Mouse (Mus musculus) limb, embryonic 11.5 days (tissue): ENCODE measurements at regions not wholly inside any gene's neighbourhood (a gene's known extent, or its start where the extent isn't known, plus 50 kb on each side); places are given as distances from the start of the nearest gene placed in this dataset.

Experiments used
- ATAC-seq: fragments of 200-750 bp; cut with Nextera tagmentation; 2 replicates; pipeline ENCODE4 v1.8.0; 2017; ENCODE audit warnings: low read depth; ENCODE audit not compliant: insufficient number of reproducible peaks, low FRiP score, low TSS enrichment
- DNase-seq: peaks from one replicate; pipeline ENCODE4 v3.0.0-alpha.2; 2015; ENCODE audit warnings: low spot score
- H3K27ac ChIP-seq: fragments of 300-500 bp; sonication (generic); replicated peaks from 2 replicates; pipeline ENCODE4 v1.5.1; 2014; ENCODE audit warnings: low read depth, mild to moderate bottlenecking, low read length
- H3K27me3 ChIP-seq: fragments of 300-500 bp; sonication (generic); 2 replicates; pipeline ENCODE4 v1.6.1; 2014; ENCODE audit warnings: mild to moderate bottlenecking, low read length, mixed read lengths; ENCODE audit not compliant: control insufficient read depth, insufficient read depth
- H3K36me3 ChIP-seq: fragments of 300-500 bp; sonication (generic); 2 replicates; pipeline ENCODE4 v1.6.1; 2014; ENCODE audit warnings: mild to moderate bottlenecking, low read length, moderate library complexity, mixed read lengths; ENCODE audit not compliant: control insufficient read depth, insufficient read depth
- H3K4me1 ChIP-seq: fragments of 300-500 bp; sonication (generic); 2 replicates; pipeline ENCODE4 v1.6.1; 2014; ENCODE audit warnings: low read length, mixed read lengths; ENCODE audit not compliant: control insufficient read depth, insufficient read depth
- H3K4me2 ChIP-seq: fragments of 300-500 bp; sonication (generic); 2 replicates; pipeline ENCODE4 v1.6.1; 2014; ENCODE audit warnings: low read depth, mild to moderate bottlenecking, moderate library complexity; ENCODE audit not compliant: severe bottlenecking
- H3K4me3 ChIP-seq: fragments of 300-500 bp; sonication (generic); 2 replicates; pipeline ENCODE4 v1.5.1; 2014; ENCODE audit warnings: low read depth, low read length
- H3K9ac ChIP-seq: fragments of 300-500 bp; sonication (generic); 2 replicates; pipeline ENCODE4 v1.6.1; 2014; ENCODE audit warnings: mild to moderate bottlenecking, low read length
- H3K9me3 ChIP-seq: fragments of 300-500 bp; sonication (generic); 2 replicates; pipeline ENCODE4 v1.6.1; 2016; ENCODE audit warnings: low read length; ENCODE audit not compliant: control insufficient read depth
- WGBS: fragments of 180-500 bp; shearing (Covaris S2); extraction: QIAGEN DNeasy Blood & Tissue Kit; methylation state at CpG from one replicate; pipeline ENCODE4 v1.1.7; 2014; 5-methylcytosine and 5-hydroxymethylcytosine counted together

GRCm38 (mm10) chr12:92193934-92194685, 345.2 kb upstream of the Sel1l start:
- no peaks in the 10 kb centered on the region for H3K4me1 ChIP-seq
- no peaks in the 10 kb centered on the region for H3K9me3 ChIP-seq
- no peak overlapping the region for H3K27ac ChIP-seq
- no peak overlapping the region for H3K4me3 ChIP-seq
- H3K27me3 ChIP-seq, result no peaks in the 10 kb centered on the region
- ATAC-seq (no peak), DNase-seq (no peak)
- H3K4me2 ChIP-seq, result no peak overlapping the region
- H3K36me3 ChIP-seq, result no peaks in the 10 kb centered on the region
- 86% methylated on average over 6 of the region's 6 CpGs for WGBS
- no peak overlapping the region for H3K9ac ChIP-seq

DNA sequence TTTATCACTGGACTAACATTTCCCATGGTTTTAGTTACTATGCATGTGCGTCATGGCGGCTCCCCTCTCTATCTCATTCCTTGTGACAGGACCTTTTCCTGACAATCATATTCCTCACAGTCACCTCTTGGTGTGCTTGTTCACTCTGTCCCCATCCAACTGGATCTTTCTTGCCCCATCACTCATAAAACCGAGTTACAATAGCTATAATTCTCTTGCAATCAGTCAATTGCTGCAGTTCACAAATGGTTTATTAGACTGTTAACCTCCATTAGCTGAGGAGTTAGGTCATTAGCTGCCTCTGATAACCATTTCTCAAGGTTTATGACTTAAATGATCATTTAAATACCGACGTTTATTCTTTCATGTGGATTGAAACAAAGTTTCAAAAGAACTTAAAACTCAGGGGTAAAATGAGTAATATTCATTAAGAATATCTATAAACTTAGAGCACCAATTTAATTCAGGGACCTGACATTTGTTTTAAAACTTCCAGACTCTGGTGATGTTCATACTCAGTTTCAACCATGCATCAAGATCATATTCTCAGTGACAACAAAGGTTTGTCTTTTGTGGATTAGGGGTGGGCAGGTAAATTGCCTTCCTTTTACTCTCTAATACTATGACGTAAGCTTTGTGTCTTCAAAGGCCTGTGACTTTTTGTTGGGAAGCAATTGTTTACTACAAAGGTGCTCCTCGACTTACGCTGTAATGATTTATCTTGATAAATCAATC, 344.4 kb upstream of the Sel1l start:
- Histone ChIP-seq H3K4me3 (no peak overlapping the region), H3K36me3 (no peaks in the 10 kb centered on the region), H3K4me2 (no peak overlapping the region), H3K27me3 (no peaks in the 10 kb centered on the region), H3K27ac (no peak overlapping the region), H3K9ac (no peak overlapping the region), H3K4me1 (no peaks in the 10 kb centered on the region), H3K9me3 (no peaks in the 10 kb centered on the region)
- 73% methylated on average over 8 of the region's 8 CpGs for WGBS
- DNase-seq (no peak), ATAC-seq (no peak)

DNA sequence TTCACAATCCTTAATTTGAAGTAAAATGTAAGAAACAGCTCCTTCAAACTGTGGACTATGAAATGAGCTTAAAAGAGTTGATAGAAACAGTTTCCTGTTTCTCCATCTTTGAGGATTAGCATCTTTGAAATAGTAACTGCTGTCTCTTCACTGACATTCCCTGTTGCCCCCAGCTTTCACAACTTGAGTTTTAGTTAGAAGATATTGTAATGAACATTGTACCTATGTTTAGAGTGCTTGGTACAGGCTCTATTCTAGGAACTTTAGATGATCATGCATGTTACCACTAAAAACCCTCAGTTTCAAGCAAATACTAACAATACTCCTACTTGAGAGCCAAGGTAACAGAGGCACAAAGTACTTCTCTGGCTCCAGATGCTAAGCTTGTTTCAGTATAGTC, 340.1 kb upstream of the Sel1l start:
- no peak overlapping the region for H3K4me3 ChIP-seq

DNA sequence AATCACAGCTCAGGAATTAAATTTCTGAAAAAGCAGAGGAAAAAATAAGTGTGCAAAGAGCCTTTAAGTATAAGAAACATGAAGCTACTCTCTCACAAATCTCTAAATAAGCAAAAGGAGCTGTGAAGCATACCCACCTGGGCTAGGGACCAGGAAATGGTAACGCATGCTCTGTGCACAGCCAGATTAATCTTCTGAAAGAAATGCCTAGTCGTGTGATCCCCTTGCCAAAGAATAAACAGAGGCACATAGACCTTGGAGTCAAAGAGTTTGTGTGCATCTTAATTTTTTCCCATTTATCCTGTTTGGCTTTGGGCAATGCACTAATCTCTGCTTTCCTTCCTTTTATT, 338.2 kb upstream of the Sel1l start:
- WGBS, result 78% methylated on average over 2 of the region's 2 CpGs

More for the DNA sequence above, 340.1 kb upstream of the Sel1l start:
- Histone ChIP-seq H3K27me3 (no peaks in the 10 kb centered on the region), H3K36me3 (no peaks in the 10 kb centered on the region), H3K9me3 (no peaks in the 10 kb centered on the region), H3K9ac (no peak overlapping the region), H3K4me1 (no peaks in the 10 kb centered on the region), H3K4me2 (no peak overlapping the region), H3K27ac (no peak overlapping the region)
- DNase-seq (no peak), ATAC-seq (no peak)

DNA sequence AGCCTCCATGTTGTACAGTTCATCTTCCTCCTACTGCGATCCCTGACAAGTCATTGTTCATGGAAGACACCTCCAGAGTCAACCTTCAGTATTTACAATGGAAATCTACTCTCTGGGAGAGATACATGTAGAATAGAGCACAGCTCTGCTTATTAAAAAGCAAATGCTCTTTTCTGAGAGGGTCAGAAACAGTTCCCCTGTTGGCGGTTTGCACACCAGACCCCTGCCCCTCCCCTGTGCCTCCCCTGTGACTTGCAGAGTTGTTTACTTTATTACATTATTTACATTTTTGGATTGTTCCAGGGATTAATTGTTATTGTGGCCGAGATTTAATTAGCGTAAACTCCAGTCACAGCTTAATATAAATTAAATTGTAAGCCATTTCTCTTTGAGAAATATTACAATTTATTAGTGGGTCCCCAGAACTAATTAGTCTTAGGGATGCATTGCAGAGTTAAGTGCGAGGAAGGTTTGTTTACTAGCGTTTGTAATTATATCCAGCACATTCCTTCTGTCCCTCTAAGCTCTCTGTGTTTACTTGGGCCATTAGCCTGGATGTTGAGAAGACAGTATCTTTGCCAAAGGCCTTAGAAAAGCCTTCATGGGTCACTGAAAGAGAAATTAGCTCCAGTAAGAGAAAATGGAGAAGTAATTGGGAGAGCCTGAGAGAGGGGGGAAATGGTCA, 337.6 kb upstream of the Sel1l start:
- Histone ChIP-seq H3K4me3 (no peak overlapping the region), H3K4me1 (no peaks in the 10 kb centered on the region), H3K27ac (no peak overlapping the region), H3K9ac (no peak overlapping the region), H3K36me3 (no peaks in the 10 kb centered on the region), H3K27me3 (no peaks in the 10 kb centered on the region), H3K4me2 (no peak overlapping the region), H3K9me3 (no peaks in the 10 kb centered on the region)
- no peak for DNase-seq
- WGBS, result 70% methylated on average over 6 of the region's 6 CpGs
- ATAC-seq, result no peak

More for the DNA sequence above, 338.2 kb upstream of the Sel1l start:
- H3K9me3 ChIP-seq, result no peaks in the 10 kb centered on the region
- H3K4me2 ChIP-seq, result no peak overlapping the region
- H3K27ac ChIP-seq, result no peak overlapping the region
- no peaks in the 10 kb centered on the region for H3K4me1 ChIP-seq
- H3K36me3 ChIP-seq, result no peaks in the 10 kb centered on the region
- no peak overlapping the region for H3K9ac ChIP-seq
- ATAC-seq (no peak), DNase-seq (no peak)
- H3K4me3 ChIP-seq, result no peak overlapping the region
- H3K27me3 ChIP-seq, result no peaks in the 10 kb centered on the region

DNA sequence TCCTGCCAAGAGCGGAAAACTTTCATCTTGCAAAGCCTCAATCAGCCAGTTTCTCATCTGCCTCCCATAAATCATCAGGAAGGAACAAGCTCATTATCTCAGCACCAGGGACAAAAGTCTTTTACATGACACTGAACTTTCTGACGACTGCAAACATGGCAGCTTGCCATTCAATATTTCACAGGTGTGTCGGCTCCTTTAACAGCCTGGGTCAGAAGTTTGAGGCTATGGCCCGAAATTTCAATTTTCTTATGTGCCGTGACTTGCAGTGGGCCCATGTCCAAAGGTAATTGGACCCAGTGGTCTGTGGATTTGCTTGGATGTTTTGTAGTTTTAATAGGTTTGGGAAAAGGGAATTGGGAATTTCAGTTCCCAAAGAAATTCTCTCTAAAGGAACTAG, 330.3 kb upstream of the Sel1l start:
- no peak overlapping the region for H3K4me2 ChIP-seq
- 62% methylated on average over 5 of the region's 5 CpGs for WGBS

GRCm38 (mm10) chr12:92156726-92157125, 307.8 kb upstream of the Sel1l start:
- no peak for ATAC-seq
- Histone ChIP-seq H3K4me1 (no peaks in the 10 kb centered on the region), H3K27me3 (no peaks in the 10 kb centered on the region), H3K27ac (no peak overlapping the region), H3K9me3 (no peaks in the 10 kb centered on the region), H3K36me3 (no peaks in the 10 kb centered on the region), H3K9ac (no peak overlapping the region), H3K4me3 (no peak overlapping the region), H3K4me2 (no peak overlapping the region)
- no peak for DNase-seq

More for the DNA sequence above, 330.3 kb upstream of the Sel1l start:
- H3K4me1 ChIP-seq, result no peaks in the 10 kb centered on the region
- H3K36me3 ChIP-seq, result no peaks in the 10 kb centered on the region
- no peak overlapping the region for H3K9ac ChIP-seq
- no peak overlapping the region for H3K4me3 ChIP-seq
- H3K27ac ChIP-seq, result no peak overlapping the region
- no peak for ATAC-seq
- H3K27me3 ChIP-seq, result no peaks in the 10 kb centered on the region
- no peaks in the 10 kb centered on the region for H3K9me3 ChIP-seq
- no peak for DNase-seq

DNA sequence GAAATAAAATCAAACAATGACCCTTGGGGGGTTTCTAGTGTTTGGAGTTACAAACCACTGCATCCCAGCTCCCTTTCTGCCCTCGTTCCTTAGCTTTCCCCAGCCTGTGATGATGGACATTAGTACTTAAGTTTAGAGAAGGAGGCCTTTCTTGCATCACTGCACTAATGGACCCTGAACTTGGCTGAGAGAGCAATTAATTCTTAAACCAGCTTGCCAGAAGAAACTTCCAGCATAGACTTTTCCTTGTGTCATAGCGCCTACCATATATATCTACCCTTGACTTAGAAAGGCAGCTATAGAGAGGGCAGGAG, 303.9 kb upstream of the Sel1l start:
- DNase-seq, result no peak
- no peak overlapping the region for H3K27ac ChIP-seq
- WGBS, result 87% methylated on average over 2 of the region's 2 CpGs
- no peaks in the 10 kb centered on the region for H3K4me1 ChIP-seq
- no peak for ATAC-seq
- H3K36me3 ChIP-seq, result no peaks in the 10 kb centered on the region
- no peak overlapping the region for H3K9ac ChIP-seq
- H3K9me3 ChIP-seq, result no peaks in the 10 kb centered on the region
- no peaks in the 10 kb centered on the region for H3K27me3 ChIP-seq
- no peak overlapping the region for H3K4me2 ChIP-seq
- no peak overlapping the region for H3K4me3 ChIP-seq
